Mouse (Mus musculus) hematopoietic multipotent progenitor cell, adult 10-12 weeks (in vitro differentiated cells): ENCODE data around the gene Cdc14b. TPM values are rescaled to one million over a fixed set of nuclear protein-coding genes. Genes with fewer than 3 reads are reported as not detected.

Experiments
- polyA plus RNA-seq: library from polyadenylated mRNA; stranded (reverse); fragments of >175 nt; gene quantifications from 2 replicates; pipeline ENCODE4 v1.2.3, GENCODE M21; 2012; ENCODE audit warnings: low replicate concordance

The Cdc14b gene
- 2.1 TPM in 2 replicates for polyA plus RNA-seq

DNA sequence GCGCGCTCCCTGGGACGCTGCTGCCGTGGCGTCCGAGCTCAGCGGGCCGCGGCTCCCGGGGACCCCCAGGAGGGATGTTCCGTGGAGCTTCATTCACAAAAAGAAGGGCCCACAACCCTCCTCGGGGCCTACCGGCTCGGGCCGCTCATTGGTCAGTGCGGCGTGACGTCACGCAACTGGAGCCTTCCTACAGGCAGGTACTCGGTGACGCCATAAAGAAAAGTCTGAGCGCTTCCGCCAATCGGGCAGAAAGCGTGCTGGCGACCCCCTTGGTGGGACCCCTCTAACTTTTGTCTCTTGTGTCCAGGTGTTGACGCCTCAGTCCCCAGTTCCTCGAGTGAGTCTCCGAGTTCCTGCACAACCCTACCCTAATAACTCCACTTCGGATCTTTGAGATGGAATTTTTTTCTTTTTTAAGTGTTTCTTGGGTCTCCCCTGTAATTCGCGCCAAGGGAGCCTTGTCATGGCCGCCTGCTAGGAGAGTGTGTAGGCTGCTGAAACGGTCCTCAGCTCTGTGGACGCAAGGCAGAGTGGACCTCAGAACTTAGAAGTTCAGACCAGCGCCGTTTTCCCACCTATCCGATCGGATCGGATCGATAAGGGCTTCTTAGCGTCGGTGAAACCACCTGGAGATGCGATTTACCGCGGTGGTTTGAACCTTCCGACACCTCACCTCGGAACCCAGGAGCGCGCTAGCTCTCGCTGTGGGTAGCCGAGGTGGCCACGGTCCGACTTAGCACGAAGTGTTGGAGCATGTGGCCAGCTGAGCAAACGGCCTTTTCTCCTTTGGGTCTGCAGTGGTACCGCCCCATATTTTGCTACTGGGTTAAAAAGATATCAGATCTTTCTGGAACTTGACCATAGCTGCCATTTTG lies at the start of gene Cdc14b:
TSS of gene Cdc14b (minus strand) at position 412 of the 875 bp plus-strand sequence.

DNA sequence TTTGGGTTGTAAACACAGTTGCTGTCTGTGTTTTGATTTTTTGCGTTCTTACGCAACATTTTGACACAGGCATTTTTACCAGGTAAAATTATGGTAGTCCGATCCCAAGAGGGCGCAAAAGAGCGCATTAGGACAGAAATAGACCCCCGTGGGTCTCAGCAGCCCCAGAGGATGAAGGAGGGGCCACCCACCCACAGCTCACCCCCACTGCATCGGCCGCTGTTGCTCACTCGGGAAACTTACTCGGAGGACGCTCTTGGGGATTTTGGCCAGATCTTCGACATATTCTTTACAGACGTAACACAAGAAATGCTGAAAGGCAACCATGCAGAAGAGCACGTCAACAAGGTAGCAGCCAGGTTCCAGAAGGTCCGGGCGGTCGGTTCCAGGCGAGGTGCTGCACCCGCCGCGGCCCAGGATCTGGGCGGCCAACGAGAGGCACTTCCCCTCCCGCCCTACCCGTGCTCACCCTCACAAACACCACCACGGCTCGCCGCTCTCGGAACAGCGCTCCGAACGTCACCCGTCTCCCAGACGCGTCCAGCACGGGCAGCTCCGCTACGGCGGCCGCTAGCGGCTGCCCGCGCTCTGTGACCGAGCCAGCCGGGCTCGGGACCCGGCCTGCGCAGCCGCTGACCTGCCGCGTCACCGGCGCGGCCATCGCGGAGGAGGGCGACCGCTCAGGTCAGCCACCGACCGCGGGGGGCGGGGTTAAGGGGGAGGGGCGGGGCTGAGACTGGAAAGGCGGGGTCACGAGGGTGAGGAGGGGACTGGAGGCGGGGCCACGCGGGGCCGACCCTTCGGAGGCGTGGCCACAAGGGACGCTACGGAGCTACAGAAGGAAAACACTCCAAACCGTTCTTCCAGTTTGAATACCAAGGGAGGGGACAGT lies 37.2 kb upstream of the Cdc14b start, which contains the start of gene Aaed1:
TSS of gene Aaed1 (minus strand) at position 687 of the 892 bp plus-strand sequence.

DNA sequence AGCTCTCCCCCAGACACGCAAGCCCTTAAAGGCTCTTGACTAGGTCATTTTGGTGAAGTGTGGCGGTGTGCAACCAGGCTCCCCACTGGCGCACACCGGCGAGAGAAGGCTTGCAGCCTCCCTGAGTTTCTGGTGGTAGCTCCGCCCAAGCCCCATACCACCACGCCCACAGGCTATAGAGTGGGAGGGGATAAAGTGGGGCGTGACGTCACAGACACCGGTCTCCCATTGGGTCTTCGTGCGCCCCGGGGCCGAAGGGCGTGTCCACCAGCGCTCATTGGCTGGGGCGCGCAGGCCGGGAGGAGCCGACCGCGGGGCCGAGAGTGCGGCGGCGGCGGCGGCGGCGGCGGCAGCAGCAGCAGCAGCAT lies 113.6 kb downstream of the Cdc14b start, which contains the start of gene Habp4:
TSS of gene Habp4 (plus strand) at position 277 of the 368 bp plus-strand sequence.

DNA sequence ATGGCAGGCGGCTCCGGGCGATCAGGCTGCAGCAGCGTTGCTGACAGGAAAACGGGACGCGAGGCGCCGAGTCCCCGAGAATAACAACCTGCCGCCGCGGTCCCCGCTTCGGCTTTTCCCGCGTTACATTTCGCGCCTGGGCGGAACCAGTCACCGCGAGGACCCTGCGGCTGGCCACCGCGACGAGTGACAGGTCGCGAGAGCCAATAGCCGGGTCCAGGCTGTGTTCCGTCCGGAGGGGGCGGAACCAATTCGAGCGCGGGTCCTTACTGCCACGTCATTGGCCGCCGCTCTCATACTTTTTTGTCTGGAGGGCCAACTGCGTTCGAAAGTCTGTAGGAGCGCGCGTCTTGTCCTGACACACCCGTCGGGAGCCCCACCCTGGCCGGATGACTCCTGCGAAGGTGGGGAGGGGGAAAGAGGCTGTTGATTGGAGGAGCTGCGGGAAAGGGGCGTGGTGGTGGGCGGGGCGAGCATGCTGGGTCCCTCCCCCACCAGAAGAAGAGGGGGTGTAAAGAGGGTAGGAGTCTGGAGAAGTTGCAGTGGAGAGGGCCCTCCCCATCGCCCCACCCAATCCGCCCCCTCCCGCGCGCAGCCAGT lies 121.9 kb downstream of the Cdc14b start, which contains the start of gene Zfp367:
TSS of gene Zfp367 (minus strand) at position 120 of the 600 bp plus-strand sequence.

Other genes starting within 250 kb of the Cdc14b start
- gene Hsd17b3, start 186.1 kb downstream of the Cdc14b start, polyA plus RNA-seq = not detected in 2 replicates
- gene Slc35d2, start 145.9 kb downstream of the Cdc14b start, polyA plus RNA-seq = 37.7 and 56.2 TPM in 2 replicates
- gene Zfp367, start 122.1 kb downstream of the Cdc14b start, polyA plus RNA-seq = 4.5 and 9.7 TPM in 2 replicates
- gene Habp4, start 113.5 kb downstream of the Cdc14b start, polyA plus RNA-seq = 43.3 and 124 TPM in 2 replicates
- 4.6 and 5.4 TPM in 2 replicates for gene Aaed1, start 37.4 kb upstream of the Cdc14b start, polyA plus RNA-seq
- gene Ctsl, start 95.6 kb upstream of the Cdc14b start, polyA plus RNA-seq = 1.8 TPM in 2 replicates
- 11.5 and 17.0 TPM in 2 replicates for gene Cdk20, start 157.0 kb upstream of the Cdc14b start, polyA plus RNA-seq
- not detected in 2 replicates for gene Fam240b, start 222.5 kb upstream of the Cdc14b start, polyA plus RNA-seq